Mouse (Mus musculus) Patski (cell line): ENCODE data around the gene Tmem106a. TPM values are rescaled to one million over a fixed set of nuclear protein-coding genes. Genes with fewer than 3 reads are reported as not detected.
A peak's percentile ranks its signal among the peaks of the same experiment; 100 is the strongest.
"Not testable (repeated sequence)": the region's sequence is repeated elsewhere in the genome, so short reads cannot be mapped to it uniquely, and the experiment has no call there.

Experiments used
- ATAC-seq: fragments of 100-300 bp; one replicate; pipeline ENCODE4 v1.8.0; 2021
- CTCF ChIA-PET: fragments of 350-600 bp; sonication (Branson Sonifier 250); formaldehyde crosslinking; loops from one replicate; lab custom pipeline; 2022; ENCODE audit warnings: inconsistent platforms; lab: Charles Lee
- POLR2A ChIA-PET: fragments of 350-600 bp; sonication (Branson Sonifier 250); formaldehyde crosslinking; loops from one replicate; lab custom pipeline; 2022; ENCODE audit warnings: antibody characterized with exemption, inconsistent platforms; lab: Charles Lee
- DNase-seq: peaks from one replicate; pipeline ENCODE4 v3.0.0-alpha.2; 2011; ENCODE audit warnings: low read depth, low spot score
- H3K27me3 ChIP-seq: fragments of 371-371 bp; one replicate; pipeline ENCODE4 v1.5.1; 2021
- CTCF ChIP-seq: fragments of 100-300 bp; IDR thresholded peaks from one replicate; pipeline ENCODE4 v1.5.1; 2021
- in situ Hi-C: fragments of 300-500 bp; cut with MboI; formaldehyde crosslinking; loops from 3 replicates; pipeline ENCODE4 v1.11.1; 2018; ENCODE audit warnings: low pct_unique_long_range_greater_than_20kb, mixed read lengths
- polyA plus RNA-seq: library from polyadenylated mRNA; unstranded; gene quantifications from one replicate; pipeline ENCODE4 v1.2.3, GENCODE M21; 2021

Tmem106a gene
- polyA plus RNA-seq, 1 experiment from 2014 or later = 12.5 TPM

- CTCF ChIA-PET = no interaction called here
- no peak for TF ChIP-seq CTCF
- no peak for ATAC-seq
- POLR2A ChIA-PET = interaction anchor here (0.7 kb wide), 1 partner anchor 11 kb away, joined by 3 read pairs; the partner anchor contains the start of gene Rdm1
- DNase-seq = no peak
- in situ Hi-C loops = no loop called here
- peaks cover 6% of the 10 kb centered on the region for H3K27me3 ChIP-seq
These were observed 34.1 kb downstream of the Tmem106a start for GRCm38 (mm10) chr11:101616104-101616503.

GRCm38 (mm10) chr11:101616948-101617767 is 35.1 kb downstream of the Tmem106a start:
- in situ Hi-C loops = no loop called here
- no peak for TF ChIP-seq CTCF
- no peak for ATAC-seq
- no peak for DNase-seq
- CTCF ChIA-PET = no interaction called here
- POLR2A ChIA-PET = interaction anchor here (0.6 kb wide), 1 partner anchor 68 kb away, joined by 5 read pairs; no protein-coding TSS in a partner anchor
- peaks cover 6% of the 10 kb centered on the region for H3K27me3 ChIP-seq

- DNase-seq (no peak), ATAC-seq (no peak)
- H3K27me3 ChIP-seq = peaks cover 6% of the 10 kb centered on the region
- no peak for TF ChIP-seq CTCF
- ChIA-PET CTCF (no interaction called here), POLR2A (interaction anchor here (0.8 kb wide), 1 partner anchor 16 kb away, joined by 7 read pairs; no protein-coding TSS in a partner anchor)
- in situ Hi-C loops = no loop called here
These were observed 35.8 kb downstream of the Tmem106a start for GRCm38 (mm10) chr11:101617849-101618248.

GRCm38 (mm10) chr11:101618596-101618995 is 36.6 kb downstream of the Tmem106a start:
- in situ Hi-C loops = no loop called here
- ChIA-PET POLR2A (interaction anchor here (0.8 kb wide), 1 partner anchor 15 kb away, joined by 7 read pairs; no protein-coding TSS in a partner anchor), CTCF (no interaction called here)
- DNase-seq = no peak
- TF ChIP-seq CTCF = no peak
- H3K27me3 ChIP-seq = peaks cover 6% of the 10 kb centered on the region
- no peak for ATAC-seq

- DNase-seq, ATAC-seq, H3K27me3 ChIP-seq, POLR2A ChIA-PET, CTCF ChIA-PET, in situ Hi-C loops: not testable (repeated sequence)
These were observed 38.1 kb downstream of the Tmem106a start for GRCm38 (mm10) chr11:101620022-101620655.

DNA sequence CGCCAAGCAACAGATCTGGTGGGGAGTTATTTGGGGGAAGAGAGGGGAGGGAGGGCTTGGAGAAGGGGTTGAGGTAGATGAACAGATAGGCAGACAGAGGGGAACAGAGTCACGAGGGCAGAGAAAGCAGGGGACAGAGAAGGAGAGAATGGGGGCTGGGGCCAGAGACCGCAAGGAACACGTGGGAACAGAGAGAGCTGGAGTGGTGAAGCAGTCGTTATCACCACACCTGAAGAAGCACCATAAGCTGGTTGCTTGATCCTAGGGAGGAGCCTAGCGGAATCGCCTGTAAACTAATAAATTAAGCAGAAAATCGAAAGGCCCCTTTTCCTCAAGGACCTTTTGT is 44.6 kb downstream of the Tmem106a start:
- no peak for TF ChIP-seq CTCF
- in situ Hi-C loops = no loop called here
- ChIA-PET POLR2A (interaction anchor here (0.6 to 0.9 kb wide), 2 partner anchors 11 to 61 kb away, joined by 3 read pairs; no protein-coding TSS in a partner anchor), CTCF (no interaction called here)
- no peaks in the 10 kb centered on the region for H3K27me3 ChIP-seq
- ATAC-seq (no peak), DNase-seq (no peak)

GRCm38 (mm10) chr11:101626995-101627856 is 45.2 kb downstream of the Tmem106a start, which contains the start of gene Rdm1:
Rdm1 (plus strand) TSS chr11:101627195.
- peak; percentile 52 for ATAC-seq
- DNase-seq = peak; percentile 50
- no peak for TF ChIP-seq CTCF
- ChIA-PET CTCF (interaction anchor here (1.3 kb wide), 1 partner anchor 13 kb away, joined by 5 read pairs; no protein-coding TSS in a partner anchor), POLR2A (interaction anchor here (0.6 to 1.0 kb wide), 4 partner anchors 11 to 106 kb away, joined by 3 read pairs; partner anchors contain the start of gene Dhx8)
- no peaks in the 10 kb centered on the region for H3K27me3 ChIP-seq
- in situ Hi-C loops = no loop called here

- DNase-seq (peak; percentile 75), ATAC-seq (peak; percentile 36)
- CTCF ChIA-PET = interaction anchor here (1.3 kb wide), 1 partner anchor 12 kb away, joined by 5 read pairs; no protein-coding TSS in a partner anchor
- in situ Hi-C loops = no loop called here
- POLR2A ChIA-PET = interaction anchor here (0.6 to 1.0 kb wide), 2 partner anchors 12 to 105 kb away, joined by 3 read pairs; partner anchors contain the start of gene Dhx8
- no peak for TF ChIP-seq CTCF
- H3K27me3 ChIP-seq = no peaks in the 10 kb centered on the region
These were observed 46.0 kb downstream of the Tmem106a start for GRCm38 (mm10) chr11:101627857-101628559.

DNA sequence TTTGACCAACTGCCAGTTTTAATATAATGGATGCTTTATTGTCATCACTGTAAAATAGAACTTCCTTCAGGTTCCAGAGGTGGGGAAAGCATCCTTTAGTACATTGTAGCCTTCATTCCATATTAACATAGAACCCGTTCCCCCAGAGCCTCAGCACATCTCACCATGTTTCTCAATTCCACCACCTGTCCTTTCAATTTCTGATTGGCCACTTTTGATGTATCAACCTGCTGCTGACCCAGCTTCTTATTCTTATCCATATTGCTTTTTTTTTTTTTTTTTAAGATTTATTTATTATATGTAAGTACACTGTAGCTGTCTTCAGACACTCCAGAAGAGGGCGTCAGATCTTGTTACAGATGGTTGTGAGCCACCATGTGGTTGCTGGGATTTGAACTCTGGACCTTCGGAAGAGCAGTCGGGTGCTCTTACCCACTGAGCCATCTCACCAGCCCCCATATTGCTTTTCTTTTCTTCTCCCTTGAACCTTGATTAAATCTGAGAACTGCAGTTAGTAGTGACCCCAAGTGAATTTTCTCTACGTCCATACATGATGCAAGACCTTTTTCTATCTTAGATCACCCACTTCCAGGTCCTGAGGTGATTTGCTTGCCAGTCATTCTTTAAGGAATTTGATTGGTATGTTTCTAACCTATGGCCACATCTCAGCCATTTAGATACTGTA is 46.8 kb downstream of the Tmem106a start:
- POLR2A ChIA-PET, CTCF ChIA-PET, ATAC-seq, H3K27me3 ChIP-seq, DNase-seq, in situ Hi-C loops: not testable (repeated sequence)
